Mouse (Mus musculus): Measurements from ENCODE around the gene Des. TPM values are rescaled to one million over a fixed set of nuclear protein-coding genes. Genes with fewer than 3 reads are reported as not detected.

Des gene
- total and polyA plus RNA-seq, 2 experiments from 2014 or later: 1.4 to 1.9 TPM

- DNase-seq (ENCODE audit: low spot score): no peak
- H3K4me2 ChIP-seq (ENCODE audit: low read depth, low read length, poor library complexity, severe bottlenecking): no peak overlapping the region
- H3K27me3 ChIP-seq (ENCODE audit: insufficient read depth, low read length): no peaks in the 10 kb centered on the region
- TF ChIP-seq CTCF (IDR thresholded peaks at IDR 0.05): no peak
- no peak overlapping the region for H3K9ac ChIP-seq (replicated peaks; ENCODE audit: low read length, poor library complexity, severe bottlenecking)
- H3K36me3 ChIP-seq (ENCODE audit: insufficient read depth, low read length): no peaks in the 10 kb centered on the region
- no peak overlapping the region for H3K4me3 ChIP-seq (ENCODE audit: low read depth, low read length)
- H3K27ac ChIP-seq (ENCODE audit: low read depth, low read length): no peak overlapping the region
- H3K4me1 ChIP-seq (ENCODE audit: insufficient read depth, low read length): no peaks in the 10 kb centered on the region
- H3K9me3 ChIP-seq (ENCODE audit: low read length): no peaks in the 10 kb centered on the region
- ATAC-seq (ENCODE audit: low FRiP score): no peak
- WGBS: 10% methylated on average over 15 of the region's 15 CpGs
Observed at GRCm38 (mm10) chr1:75344291-75345035, 15.7 kb upstream of the Des start.

DNA sequence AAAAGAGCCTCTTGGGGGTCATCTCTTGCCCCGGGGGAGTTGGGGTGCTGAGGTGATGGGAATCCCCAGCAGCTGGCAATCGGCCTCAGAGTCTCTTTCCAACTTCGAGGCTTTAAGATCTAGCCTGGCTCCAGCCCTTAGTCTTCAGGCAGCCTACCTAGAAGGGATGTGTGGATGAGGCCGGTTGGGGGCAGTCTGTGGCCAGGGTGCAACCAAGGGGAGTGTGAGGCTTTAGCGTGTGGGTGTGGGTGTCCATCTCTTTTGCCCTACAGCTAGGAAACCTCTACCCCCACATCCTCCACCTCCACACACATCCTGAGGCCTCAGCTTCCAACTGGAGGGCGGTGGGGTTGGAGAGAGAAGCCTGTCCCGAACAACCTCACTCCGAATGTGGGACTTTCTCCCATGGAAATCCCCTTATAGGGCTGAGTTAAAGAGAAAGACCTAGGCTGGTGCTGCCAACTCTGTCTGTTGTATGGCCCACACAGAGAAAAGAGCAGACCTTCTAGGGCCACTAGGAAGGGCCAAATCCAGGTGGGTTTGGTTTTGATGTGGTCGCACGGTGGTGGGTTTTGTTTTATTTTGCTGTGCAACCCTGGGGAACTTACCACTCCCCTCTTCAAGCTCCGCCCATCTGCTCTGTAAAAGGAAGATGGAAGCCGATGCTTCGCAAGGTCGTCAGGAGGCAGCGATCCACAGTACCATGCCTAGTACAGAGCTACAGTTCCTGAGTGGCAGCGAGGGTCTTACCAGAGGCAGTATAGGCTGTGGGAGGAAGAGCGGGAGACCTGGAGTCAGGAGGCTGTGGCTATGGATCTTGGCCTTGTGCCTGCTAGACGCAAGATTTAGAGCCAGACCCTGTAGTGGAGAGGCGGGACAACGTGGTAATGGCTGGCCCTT, 14.8 kb upstream of the Des start:
- no peak for ATAC-seq (ENCODE audit: low FRiP score)
- H3K27ac ChIP-seq (ENCODE audit: low read depth, low read length): no peak overlapping the region
- no peak overlapping the region for H3K4me2 ChIP-seq (ENCODE audit: low read depth, low read length, poor library complexity, severe bottlenecking)
- no peaks in the 10 kb centered on the region for H3K27me3 ChIP-seq (ENCODE audit: insufficient read depth, low read length)
- no peak overlapping the region for H3K4me3 ChIP-seq (ENCODE audit: low read depth, low read length)
- H3K9ac ChIP-seq (replicated peaks; ENCODE audit: low read length, poor library complexity, severe bottlenecking): no peak overlapping the region
- TF ChIP-seq CTCF (IDR thresholded peaks at IDR 0.05): 0 out of 2 replicates have a peak, but pooled peaks have one; percentile 5
- H3K4me1 ChIP-seq (ENCODE audit: insufficient read depth, low read length): no peaks in the 10 kb centered on the region
- no peaks in the 10 kb centered on the region for H3K36me3 ChIP-seq (ENCODE audit: insufficient read depth, low read length)
- WGBS: 39% methylated on average over 20 of the region's 20 CpGs
- H3K9me3 ChIP-seq (ENCODE audit: low read length): no peaks in the 10 kb centered on the region
- no peak for DNase-seq (ENCODE audit: low spot score)

DNA sequence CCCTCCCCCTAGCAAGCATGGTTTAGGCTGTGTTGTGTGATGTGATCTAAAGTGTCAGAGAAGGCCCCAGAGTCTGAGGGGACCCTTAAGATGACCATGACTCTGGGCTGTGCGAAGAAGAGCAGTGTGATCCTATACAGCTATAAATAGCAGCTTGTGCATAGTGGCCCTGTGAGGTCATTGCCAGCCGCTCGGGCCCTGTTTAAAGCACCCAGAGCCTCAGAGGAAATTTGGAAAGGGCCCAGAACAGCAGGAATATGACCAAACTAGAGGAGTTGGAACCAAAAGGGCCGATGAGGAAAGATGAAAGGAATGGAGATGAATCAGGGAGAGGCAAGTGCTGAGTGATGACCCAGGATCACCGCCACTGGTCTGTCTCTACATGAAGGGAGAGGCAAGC, 12.8 kb upstream of the Des start:
- no peak for TF ChIP-seq CTCF (IDR thresholded peaks at IDR 0.05)
- H3K36me3 ChIP-seq (ENCODE audit: insufficient read depth, low read length): no peaks in the 10 kb centered on the region
- no peak overlapping the region for H3K4me2 ChIP-seq (ENCODE audit: low read depth, low read length, poor library complexity, severe bottlenecking)
- no peak overlapping the region for H3K9ac ChIP-seq (replicated peaks; ENCODE audit: low read length, poor library complexity, severe bottlenecking)
- H3K9me3 ChIP-seq (ENCODE audit: low read length): no peaks in the 10 kb centered on the region
- no peak overlapping the region for H3K27ac ChIP-seq (ENCODE audit: low read depth, low read length)
- ATAC-seq (ENCODE audit: low FRiP score): no peak
- no peak for DNase-seq (ENCODE audit: low spot score)
- no peak overlapping the region for H3K4me3 ChIP-seq (ENCODE audit: low read depth, low read length)
- no peaks in the 10 kb centered on the region for H3K27me3 ChIP-seq (ENCODE audit: insufficient read depth, low read length)
- H3K4me1 ChIP-seq (ENCODE audit: insufficient read depth, low read length): no peaks in the 10 kb centered on the region
- WGBS: 73% methylated on average over 5 of the region's 5 CpGs

DNA sequence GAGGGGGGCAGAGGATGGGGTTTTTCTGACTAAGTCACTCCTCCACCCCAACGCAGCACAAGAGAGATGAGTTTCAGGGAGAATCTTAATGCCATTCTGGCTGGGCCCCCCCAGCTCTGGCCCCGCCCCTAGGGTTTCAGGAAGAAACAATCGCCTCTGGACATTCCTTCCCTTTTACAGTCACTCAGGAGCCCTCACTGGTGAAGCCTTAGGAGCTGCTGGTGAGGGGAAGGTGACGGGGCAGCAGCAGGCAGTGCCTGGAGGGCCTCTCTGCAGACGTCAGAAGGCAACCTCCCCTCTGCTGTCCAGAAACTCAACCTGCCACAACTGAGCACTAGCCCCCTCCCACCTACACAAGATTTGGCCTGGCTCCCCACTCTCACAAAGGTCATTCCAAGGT, 10.9 kb upstream of the Des start:
- no peak for DNase-seq (ENCODE audit: low spot score)

GRCm38 (mm10) chr1:75357261-75357660, 2.9 kb upstream of the Des start:
- Histone ChIP-seq H3K4me2 (ENCODE audit: low read depth, low read length, poor library complexity, severe bottlenecking) (no peak overlapping the region), H3K4me3 (ENCODE audit: low read depth, low read length) (no peak overlapping the region), H3K4me1 (ENCODE audit: insufficient read depth, low read length) (no peaks in the 10 kb centered on the region), H3K27ac (ENCODE audit: low read depth, low read length) (no peak overlapping the region), H3K9me3 (ENCODE audit: low read length) (no peaks in the 10 kb centered on the region), H3K9ac (replicated peaks; ENCODE audit: low read length, poor library complexity, severe bottlenecking) (no peak overlapping the region), H3K36me3 (ENCODE audit: insufficient read depth, low read length) (no peaks in the 10 kb centered on the region), H3K27me3 (ENCODE audit: insufficient read depth, low read length) (peaks cover 27% of the 10 kb centered on the region)
- WGBS: 76% methylated on average over 7 of the region's 7 CpGs
- DNase-seq (ENCODE audit: low spot score) (peak; percentile 64), ATAC-seq (ENCODE audit: low FRiP score) (no peak)
- TF ChIP-seq CTCF (IDR thresholded peaks at IDR 0.05): no peak

More for the DNA sequence above, 10.9 kb upstream of the Des start:
- Histone ChIP-seq H3K4me3 (ENCODE audit: low read depth, low read length) (no peak overlapping the region), H3K36me3 (ENCODE audit: insufficient read depth, low read length) (no peaks in the 10 kb centered on the region), H3K27me3 (ENCODE audit: insufficient read depth, low read length) (no peaks in the 10 kb centered on the region), H3K4me1 (ENCODE audit: insufficient read depth, low read length) (no peaks in the 10 kb centered on the region), H3K4me2 (ENCODE audit: low read depth, low read length, poor library complexity, severe bottlenecking) (no peak overlapping the region), H3K9ac (replicated peaks; ENCODE audit: low read length, poor library complexity, severe bottlenecking) (no peak overlapping the region), H3K27ac (ENCODE audit: low read depth, low read length) (no peak overlapping the region), H3K9me3 (ENCODE audit: low read length) (no peaks in the 10 kb centered on the region)
- no peak for TF ChIP-seq CTCF (IDR thresholded peaks at IDR 0.05)
- no peak for ATAC-seq (ENCODE audit: low FRiP score)
- 45% methylated on average over 5 of the region's 5 CpGs for WGBS

- no peak overlapping the region for H3K4me2 ChIP-seq (ENCODE audit: low read depth, low read length, poor library complexity, severe bottlenecking)
- 89% methylated on average over 4 of the region's 4 CpGs for whole genome bisulfite sequencing
- H3K9ac ChIP-seq (replicated peaks; ENCODE audit: low read length, poor library complexity, severe bottlenecking): no peak overlapping the region
- TF ChIP-seq CTCF (IDR thresholded peaks at IDR 0.05): no peak
- no peaks in the 10 kb centered on the region for H3K9me3 ChIP-seq (ENCODE audit: low read length)
- DNase-seq (ENCODE audit: low spot score): no peak
- H3K27ac ChIP-seq (ENCODE audit: low read depth, low read length): no peak overlapping the region
- no peaks in the 10 kb centered on the region for H3K4me1 ChIP-seq (ENCODE audit: insufficient read depth, low read length)
- no peaks in the 10 kb centered on the region for H3K36me3 ChIP-seq (ENCODE audit: insufficient read depth, low read length)
- no peak for ATAC-seq (ENCODE audit: low FRiP score)
- no peak overlapping the region for H3K4me3 ChIP-seq (ENCODE audit: low read depth, low read length)
- H3K27me3 ChIP-seq (ENCODE audit: insufficient read depth, low read length): peaks cover 27% of the 10 kb centered on the region
Observed at GRCm38 (mm10) chr1:75358009-75358408, 2.1 kb upstream of the Des start.
